Mouse (Mus musculus) intestine, embryonic 15.5 days (tissue): ENCODE results near the gene Ces3a. TPM values are rescaled to one million over a fixed set of nuclear protein-coding genes. Genes with fewer than 3 reads are reported as not detected.

Experiments
- ATAC-seq: fragments of 200-750 bp; cut with Nextera tagmentation; 2 replicates; pipeline ENCODE4 v1.8.0; 2017; ENCODE audit warnings: moderate TSS enrichment, moderate library complexity
- H3K27ac ChIP-seq: fragments of 300-500 bp; sonication (generic); 2 replicates; pipeline ENCODE4 v1.5.1; 2015; ENCODE audit warnings: mild to moderate bottlenecking, inconsistent platforms
- H3K27me3 ChIP-seq: fragments of 300-500 bp; sonication (generic); replicated peaks from 2 replicates; pipeline ENCODE4 v1.6.1; 2015; ENCODE audit warnings: inconsistent platforms
- H3K36me3 ChIP-seq: fragments of 300-500 bp; sonication (generic); 2 replicates; pipeline ENCODE4 v1.6.1; 2015; ENCODE audit warnings: inconsistent platforms
- H3K4me1 ChIP-seq: fragments of 300-500 bp; sonication (generic); replicated peaks from 2 replicates; pipeline ENCODE4 v1.6.1; 2015; ENCODE audit warnings: inconsistent platforms
- H3K4me2 ChIP-seq: fragments of 300-500 bp; sonication (generic); replicated peaks from 2 replicates; pipeline ENCODE4 v1.6.1; 2015; ENCODE audit warnings: mild to moderate bottlenecking, inconsistent platforms
- H3K4me3 ChIP-seq: fragments of 300-500 bp; sonication (generic); replicated peaks from 2 replicates; pipeline ENCODE4 v1.5.1; 2015; ENCODE audit warnings: inconsistent platforms
- H3K9ac ChIP-seq: fragments of 300-500 bp; sonication (generic); 2 replicates; pipeline ENCODE4 v1.6.1; 2015; ENCODE audit warnings: inconsistent platforms
- H3K9me3 ChIP-seq: fragments of 300-500 bp; sonication (generic); 2 replicates; pipeline ENCODE4 v1.6.1; 2016; ENCODE audit warnings: inconsistent platforms
- WGBS: fragments of 180-500 bp; shearing (Covaris S2); methylation state at CpG from one replicate; pipeline ENCODE4 v1.1.7; 2015; 5-methylcytosine and 5-hydroxymethylcytosine counted together
- polyA plus RNA-seq: library from polyadenylated mRNA; unstranded; fragments of >200 nt; fragmentation: Nextera tagmentation; extraction: Ambion mirVana; gene quantifications from 2 replicates; pipeline ENCODE4 v1.2.1, GENCODE M21; 2015

The Ces3a gene
- not detected in 2 replicates for polyA plus RNA-seq

DNA sequence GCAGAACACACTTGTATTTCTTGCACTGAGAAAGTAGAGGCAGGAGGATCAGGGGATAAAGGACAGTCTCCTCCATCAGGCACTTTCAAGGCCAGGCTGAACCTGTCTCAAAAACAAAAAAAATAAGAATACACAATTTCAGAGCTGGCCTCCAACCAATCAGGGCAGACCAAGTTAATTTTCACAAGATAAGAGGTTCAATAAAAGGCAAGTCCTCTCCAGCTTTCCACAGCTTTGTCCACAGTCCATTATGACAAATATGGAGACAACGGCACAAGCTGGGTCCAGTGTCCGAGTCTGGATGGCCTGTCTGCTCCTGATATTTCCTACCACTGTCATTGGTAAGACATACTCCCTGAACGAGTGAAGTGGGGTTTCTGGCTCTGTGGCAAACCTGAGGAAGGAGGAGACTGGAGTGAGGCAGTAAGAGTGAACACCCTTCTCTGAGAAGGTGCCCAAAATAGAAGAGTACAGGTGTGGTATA lies at the start of gene Ces3a:
TSS of gene Ces3a (plus strand) at position 231 of the 484 bp plus-strand sequence.
- Histone ChIP-seq H3K4me3 (no peak within 1 kb of the TSS), H3K9ac (no peak within 1 kb of the TSS), H3K4me1 (no peaks in the 10 kb centered on the region), H3K36me3 (no peaks in the 10 kb centered on the region), H3K27ac (no peak within 1 kb of the TSS), H3K4me2 (no peak within 1 kb of the TSS), H3K9me3 (no peaks in the 10 kb centered on the region), H3K27me3 (no peaks in the 10 kb centered on the region)
- no peak for ATAC-seq
- 67% methylated on average over 3 of the region's 3 CpGs for WGBS

DNA sequence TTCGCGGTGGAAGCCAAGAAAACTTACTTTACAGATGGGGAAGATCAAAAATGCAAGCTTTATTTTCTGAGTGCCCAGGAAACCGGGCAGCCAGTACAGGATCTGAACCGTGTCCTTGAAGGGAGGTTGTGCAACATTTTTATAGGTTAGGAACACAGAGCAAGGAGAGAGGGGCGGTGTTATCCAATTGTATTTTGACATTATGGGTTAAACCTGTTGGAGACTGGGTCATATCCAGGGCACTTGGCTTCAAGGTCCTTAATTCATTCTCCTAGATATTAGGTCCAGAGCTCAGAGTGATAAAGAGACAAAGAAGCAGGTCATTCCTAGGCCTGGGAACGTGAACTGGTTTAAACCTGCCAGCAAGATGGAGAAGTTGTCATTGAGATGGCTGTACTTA lies 49.2 kb upstream of the Ces3a start:
- H3K27ac ChIP-seq = 0 out of 2 replicates have a peak overlapping the region, but pooled peaks have one; percentile 17
- no peak overlapping the region for H3K4me3 ChIP-seq
- 70% methylated on average over 6 of the region's 6 CpGs for WGBS
- H3K9ac ChIP-seq = no peak overlapping the region
- 0 out of 2 replicates have a peak, but pooled peaks cover 2% of the 10 kb centered on the region for H3K4me1 ChIP-seq
- H3K36me3 ChIP-seq = no peaks in the 10 kb centered on the region
- H3K9me3 ChIP-seq = no peaks in the 10 kb centered on the region
- H3K27me3 ChIP-seq = no peaks in the 10 kb centered on the region
- H3K4me2 ChIP-seq = no peak overlapping the region
- peak; percentile 66; the same call in 1 of the 2 replicates for ATAC-seq

DNA sequence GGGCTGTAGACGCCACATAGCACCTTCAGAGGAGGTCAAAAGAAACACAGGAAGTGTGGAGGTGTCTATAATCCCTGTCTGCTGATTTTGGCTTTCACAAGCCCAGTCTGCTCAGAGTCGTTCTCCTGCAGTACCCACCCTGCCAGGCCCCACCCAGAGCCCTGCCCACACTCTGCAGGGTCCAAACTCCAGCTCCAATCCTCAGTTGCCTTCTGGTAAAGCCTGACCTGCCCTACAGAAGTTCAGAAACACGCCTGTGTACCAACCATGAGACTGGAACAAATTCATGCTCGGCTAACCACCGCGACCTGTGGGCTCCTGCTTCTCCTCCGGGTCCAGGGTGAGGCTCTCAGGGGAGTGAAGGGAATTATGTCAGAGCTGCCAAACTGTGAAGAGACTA lies 47.8 kb upstream of the Ces3a start, which contains the start of gene Ces2h:
TSS of gene Ces2h (plus strand) at position 268 of the 400 bp plus-strand sequence.
- Histone ChIP-seq H3K4me2 (no peak within 1 kb of the TSS), H3K36me3 (no peaks in the 10 kb centered on the region), H3K9ac (no peak within 1 kb of the TSS), H3K9me3 (no peaks in the 10 kb centered on the region), H3K27ac (no peak within 1 kb of the TSS), H3K4me3 (no peak within 1 kb of the TSS), H3K27me3 (no peaks in the 10 kb centered on the region), H3K4me1 (0 out of 2 replicates have a peak, but pooled peaks cover 2% of the 10 kb centered on the region)
- peak; percentile 95 for ATAC-seq
- WGBS = 72% methylated on average over 7 of the region's 7 CpGs

DNA sequence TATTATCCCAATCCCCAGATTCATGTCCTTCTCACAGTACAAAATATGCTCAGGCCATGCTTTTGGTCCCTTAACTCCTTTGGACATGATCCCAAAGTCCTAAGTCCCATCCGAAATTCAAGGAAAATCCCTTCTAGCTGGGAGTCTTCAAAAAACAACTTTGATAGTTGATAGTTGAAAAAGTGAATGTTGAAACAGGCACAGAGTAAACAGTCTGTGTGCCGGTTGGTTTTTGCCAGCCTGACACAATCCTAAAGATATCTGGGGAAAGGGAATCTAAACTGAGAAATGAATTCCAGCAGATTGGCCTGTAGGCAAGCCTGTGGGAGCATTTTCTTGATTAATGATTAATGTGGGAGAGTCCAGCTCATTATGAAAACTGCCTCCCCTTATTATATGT lies 38.4 kb upstream of the Ces3a start:
- no peak overlapping the region for H3K4me2 ChIP-seq
- ATAC-seq = no peak
- H3K36me3 ChIP-seq = no peaks in the 10 kb centered on the region
- H3K4me3 ChIP-seq = no peak overlapping the region
- H3K27ac ChIP-seq = no peak overlapping the region
- H3K9me3 ChIP-seq = no peaks in the 10 kb centered on the region
- H3K27me3 ChIP-seq = no peaks in the 10 kb centered on the region
- 67% methylated on average over 2 of the region's 2 CpGs for WGBS
- no peaks in the 10 kb centered on the region for H3K4me1 ChIP-seq
- no peak overlapping the region for H3K9ac ChIP-seq

DNA sequence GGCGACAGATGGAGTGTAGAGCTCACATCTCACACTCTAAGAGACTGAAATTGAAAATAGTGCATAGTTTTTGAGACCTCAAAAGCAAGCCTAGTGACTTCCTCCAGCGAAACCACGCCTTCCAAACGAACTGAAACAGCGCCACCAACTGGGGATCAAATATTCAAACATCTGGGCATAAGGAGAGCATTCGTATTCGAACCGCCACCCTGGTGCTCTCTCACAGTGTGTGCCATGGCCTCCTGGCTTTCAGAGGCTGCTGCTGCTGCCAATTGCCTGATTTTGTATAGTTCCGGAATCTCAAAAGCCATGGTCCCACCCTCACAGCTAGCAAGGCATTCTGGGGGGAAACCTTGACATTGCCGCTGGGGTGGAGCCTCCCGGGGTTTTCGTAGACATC lies 37.3 kb upstream of the Ces3a start:
- Histone ChIP-seq H3K4me2 (no peak overlapping the region), H3K36me3 (no peaks in the 10 kb centered on the region), H3K27ac (no peak overlapping the region), H3K9ac (no peak overlapping the region), H3K9me3 (no peaks in the 10 kb centered on the region), H3K4me1 (no peaks in the 10 kb centered on the region), H3K27me3 (no peaks in the 10 kb centered on the region), H3K4me3 (no peak overlapping the region)
- no peak for ATAC-seq
- 85% methylated on average over 12 of the region's 12 CpGs for WGBS

DNA sequence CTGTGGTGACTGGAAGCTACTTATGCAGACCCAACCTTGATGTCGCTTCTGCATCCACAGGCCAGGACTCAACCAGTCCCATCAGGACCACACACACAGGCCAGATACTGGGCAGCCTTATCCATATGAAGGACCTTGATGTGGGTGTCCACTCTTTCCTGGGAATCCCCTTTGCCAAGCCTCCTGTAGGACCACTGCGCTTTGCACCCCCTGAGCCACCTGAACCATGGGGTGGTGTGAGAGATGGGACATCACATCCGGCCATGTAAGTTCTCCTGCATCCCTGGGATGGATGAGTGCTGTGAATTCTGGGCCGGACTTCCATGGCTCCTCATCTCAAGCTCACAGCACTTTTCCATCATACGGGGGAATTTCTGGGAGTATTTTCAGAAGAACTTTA lies 34.0 kb upstream of the Ces3a start:
- Histone ChIP-seq H3K27ac (no peak overlapping the region), H3K4me1 (no peaks in the 10 kb centered on the region), H3K4me2 (no peak overlapping the region), H3K4me3 (no peak overlapping the region), H3K36me3 (no peaks in the 10 kb centered on the region), H3K27me3 (no peaks in the 10 kb centered on the region), H3K9ac (no peak overlapping the region), H3K9me3 (no peaks in the 10 kb centered on the region)
- ATAC-seq = no peak
- WGBS = 89% methylated on average over 5 of the region's 5 CpGs

DNA sequence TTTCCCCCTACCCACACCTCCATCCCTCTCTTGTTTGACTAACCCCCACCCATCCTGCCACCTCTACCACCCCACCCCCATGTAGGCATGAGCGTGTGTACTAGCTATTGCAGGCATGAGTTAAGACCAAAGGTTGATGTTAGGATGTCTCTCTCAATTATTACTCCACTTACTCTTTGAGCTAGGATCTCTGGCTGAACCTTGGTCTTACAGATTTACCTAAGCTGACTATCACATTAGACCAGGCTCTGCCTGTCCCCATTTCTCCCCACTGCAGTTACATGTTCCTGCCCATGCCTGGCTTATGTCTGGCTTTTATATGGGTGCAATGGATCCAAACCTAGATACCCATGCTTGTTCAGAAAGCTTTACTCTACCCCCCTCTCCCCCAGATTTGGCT lies 26.4 kb upstream of the Ces3a start:
- Histone ChIP-seq H3K27me3 (no peaks in the 10 kb centered on the region), H3K9ac (no peak overlapping the region), H3K36me3 (no peaks in the 10 kb centered on the region), H3K27ac (no peak overlapping the region), H3K9me3 (no peaks in the 10 kb centered on the region), H3K4me3 (no peak overlapping the region), H3K4me1 (no peaks in the 10 kb centered on the region), H3K4me2 (no peak overlapping the region)
- 86% methylated on average over 1 of the region's 1 CpGs for WGBS
- no peak for ATAC-seq

DNA sequence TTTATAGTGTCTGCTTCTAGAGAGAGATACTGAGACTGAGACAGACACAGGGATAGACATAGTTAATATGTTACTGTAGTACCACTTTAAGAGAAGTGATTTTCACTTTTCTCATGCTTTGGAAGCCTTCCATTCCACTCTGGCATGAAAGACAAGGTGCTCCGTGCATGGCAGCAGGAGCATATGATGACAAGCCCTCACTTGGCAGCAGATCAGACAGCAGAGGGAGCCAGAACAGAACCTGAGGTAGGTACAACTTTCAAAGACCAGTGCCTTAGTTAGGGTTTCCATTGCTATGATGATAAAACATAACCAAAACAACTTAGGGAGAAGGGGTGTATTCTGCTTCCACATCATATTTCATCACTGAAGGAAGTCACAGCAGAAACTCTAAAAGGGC lies 25.3 kb upstream of the Ces3a start:
- 61% methylated on average over 1 of the region's 1 CpGs for WGBS
- Histone ChIP-seq H3K9ac (no peak overlapping the region), H3K36me3 (no peaks in the 10 kb centered on the region), H3K9me3 (no peaks in the 10 kb centered on the region), H3K4me2 (no peak overlapping the region), H3K4me3 (no peak overlapping the region), H3K27ac (no peak overlapping the region), H3K4me1 (no peaks in the 10 kb centered on the region), H3K27me3 (no peaks in the 10 kb centered on the region)
- ATAC-seq = no peak

DNA sequence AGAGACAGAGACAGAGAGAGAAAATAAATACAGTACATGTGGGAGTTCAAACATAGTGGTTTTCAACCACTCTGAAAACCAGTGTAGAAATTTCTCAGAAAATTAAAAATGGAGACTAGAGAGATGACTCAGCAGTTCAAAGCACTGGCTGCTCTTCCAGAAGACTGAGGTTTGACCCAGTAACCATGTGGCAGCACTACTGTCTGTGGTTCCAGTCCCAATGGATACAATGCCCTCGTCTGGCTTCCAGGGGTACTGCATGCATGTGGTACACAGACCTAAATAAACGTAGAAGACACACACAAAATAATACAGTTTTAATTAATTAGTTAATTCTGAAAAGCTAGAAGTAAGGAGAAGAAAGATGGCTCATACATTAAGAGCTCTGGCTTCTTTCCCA lies 23.4 kb upstream of the Ces3a start:
- H3K4me1 ChIP-seq = no peaks in the 10 kb centered on the region
- no peak overlapping the region for H3K4me3 ChIP-seq
- H3K27ac ChIP-seq = no peak overlapping the region
- no peaks in the 10 kb centered on the region for H3K36me3 ChIP-seq
- no peaks in the 10 kb centered on the region for H3K9me3 ChIP-seq
- no peak for ATAC-seq
- no peak overlapping the region for H3K4me2 ChIP-seq
- H3K27me3 ChIP-seq = no peaks in the 10 kb centered on the region
- WGBS = 66% methylated on average over 2 of the region's 2 CpGs
- H3K9ac ChIP-seq = no peak overlapping the region

DNA sequence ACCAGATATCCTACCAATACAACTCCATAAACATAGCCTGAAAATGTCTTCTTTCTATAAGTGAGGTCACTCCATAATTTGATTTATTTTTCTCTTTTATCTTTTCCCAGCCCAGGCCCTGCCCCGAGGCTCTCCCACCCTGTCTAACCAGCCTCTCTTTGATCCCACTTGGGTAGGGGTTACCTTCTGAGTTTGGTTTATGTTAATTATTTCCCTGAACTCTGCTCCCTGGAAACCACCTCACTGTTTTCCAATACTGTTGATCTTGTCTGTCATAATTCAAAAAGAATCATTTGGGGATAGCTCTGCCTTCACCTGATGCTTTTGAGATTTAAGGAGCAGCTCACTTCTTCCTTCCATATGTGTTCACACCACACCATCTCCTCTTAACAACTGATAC lies 4.9 kb upstream of the Ces3a start:
- no peak overlapping the region for H3K4me3 ChIP-seq
- no peak overlapping the region for H3K4me2 ChIP-seq
- no peak overlapping the region for H3K9ac ChIP-seq
- no peaks in the 10 kb centered on the region for H3K27me3 ChIP-seq
- ATAC-seq = no peak
- no peaks in the 10 kb centered on the region for H3K4me1 ChIP-seq
- no peaks in the 10 kb centered on the region for H3K9me3 ChIP-seq
- H3K27ac ChIP-seq = no peak overlapping the region
- 41% methylated on average over 1 of the region's 1 CpGs for WGBS
- H3K36me3 ChIP-seq = no peaks in the 10 kb centered on the region

DNA sequence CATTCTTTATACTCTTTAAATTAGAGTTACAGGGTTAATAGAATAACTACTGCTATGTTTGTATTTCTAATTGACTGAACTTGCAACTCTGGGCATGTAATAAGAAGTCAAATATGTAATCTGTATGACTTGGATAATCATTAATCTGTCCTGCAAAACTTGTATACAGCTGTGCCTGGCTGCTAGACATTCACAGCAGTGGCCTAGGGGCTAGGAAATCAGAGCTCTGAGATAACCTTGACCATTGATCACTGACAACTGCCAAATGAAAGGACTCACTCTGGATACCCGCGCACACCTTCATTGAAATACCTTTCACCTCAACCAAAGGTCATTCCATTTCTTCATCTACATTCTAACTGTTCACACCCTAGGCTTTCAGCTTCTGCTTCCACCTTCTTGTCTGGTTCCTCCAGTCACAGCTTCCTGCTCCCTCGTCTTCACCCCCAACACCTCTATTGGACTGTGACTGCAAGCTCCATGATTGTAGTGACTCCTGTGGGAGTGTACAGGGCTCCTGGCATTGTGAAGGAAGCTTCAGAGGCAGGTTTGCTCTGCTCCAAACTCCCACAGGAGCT lies 2.5 kb upstream of the Ces3a start:
- Histone ChIP-seq H3K36me3 (no peaks in the 10 kb centered on the region), H3K4me1 (no peaks in the 10 kb centered on the region), H3K9ac (no peak overlapping the region), H3K27ac (no peak overlapping the region), H3K4me2 (no peak overlapping the region), H3K27me3 (no peaks in the 10 kb centered on the region), H3K4me3 (no peak overlapping the region), H3K9me3 (no peaks in the 10 kb centered on the region)
- WGBS = 50% methylated on average over 3 of the region's 3 CpGs
- peak; percentile 89 for ATAC-seq

DNA sequence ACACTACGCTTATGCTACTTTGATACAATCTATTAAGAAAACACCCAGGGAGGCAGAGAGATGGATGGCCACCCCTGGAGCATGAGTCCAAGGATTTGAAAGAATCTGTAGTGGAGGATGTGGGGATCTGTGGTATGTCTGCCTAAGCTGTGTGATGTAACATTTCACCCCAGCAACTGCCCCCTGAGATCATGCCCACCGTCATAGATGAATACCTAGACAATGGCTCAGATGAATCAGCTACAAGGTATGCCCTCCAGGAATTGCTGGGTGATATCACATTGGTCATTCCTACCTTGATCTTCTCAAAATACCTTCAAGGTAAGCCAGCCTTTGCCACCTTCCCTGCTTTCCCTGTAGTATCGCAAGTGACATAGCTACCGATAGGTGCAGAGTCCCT lies 7.8 kb downstream of the Ces3a start:
- Histone ChIP-seq H3K4me3 (no peak overlapping the region), H3K9ac (no peak overlapping the region), H3K4me2 (no peak overlapping the region), H3K36me3 (no peaks in the 10 kb centered on the region), H3K4me1 (no peaks in the 10 kb centered on the region), H3K9me3 (no peaks in the 10 kb centered on the region), H3K27ac (no peak overlapping the region), H3K27me3 (no peaks in the 10 kb centered on the region)
- 91% methylated on average over 4 of the region's 4 CpGs for WGBS
- no peak for ATAC-seq

DNA sequence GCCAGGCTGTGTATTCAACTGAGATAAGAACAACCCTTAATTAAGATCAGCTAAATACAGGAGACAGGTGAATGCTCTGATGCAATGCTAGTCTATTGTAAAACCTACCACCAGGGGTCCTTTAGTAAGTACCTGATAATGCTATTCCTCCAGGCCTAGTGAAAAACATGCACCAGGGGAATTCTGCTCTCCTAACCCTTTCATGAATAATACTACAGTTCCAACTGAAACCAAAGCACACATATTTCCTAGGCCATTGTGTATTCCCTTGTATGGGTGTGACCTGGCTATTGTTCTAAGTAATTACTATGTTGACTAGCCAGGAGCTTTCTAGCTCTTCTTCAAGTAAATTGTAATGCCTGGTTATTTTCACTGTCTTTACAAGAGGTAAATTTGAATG lies 11.7 kb downstream of the Ces3a start:
- no peak for ATAC-seq
- Histone ChIP-seq H3K9ac (no peak overlapping the region), H3K4me2 (no peak overlapping the region), H3K4me3 (no peak overlapping the region), H3K4me1 (no peaks in the 10 kb centered on the region), H3K27me3 (no peaks in the 10 kb centered on the region), H3K36me3 (no peaks in the 10 kb centered on the region), H3K27ac (no peak overlapping the region), H3K9me3 (no peaks in the 10 kb centered on the region)
